Mouse (Mus musculus) mature B cell (primary cell): ENCODE data around the gene Stap2.

Experiments
- in situ Hi-C: fragments of 300-500 bp; cut with MboI; formaldehyde crosslinking; loops from 2 replicates; pipeline ENCODE4 v1.14.3; 2019

The Stap2 gene

DNA sequence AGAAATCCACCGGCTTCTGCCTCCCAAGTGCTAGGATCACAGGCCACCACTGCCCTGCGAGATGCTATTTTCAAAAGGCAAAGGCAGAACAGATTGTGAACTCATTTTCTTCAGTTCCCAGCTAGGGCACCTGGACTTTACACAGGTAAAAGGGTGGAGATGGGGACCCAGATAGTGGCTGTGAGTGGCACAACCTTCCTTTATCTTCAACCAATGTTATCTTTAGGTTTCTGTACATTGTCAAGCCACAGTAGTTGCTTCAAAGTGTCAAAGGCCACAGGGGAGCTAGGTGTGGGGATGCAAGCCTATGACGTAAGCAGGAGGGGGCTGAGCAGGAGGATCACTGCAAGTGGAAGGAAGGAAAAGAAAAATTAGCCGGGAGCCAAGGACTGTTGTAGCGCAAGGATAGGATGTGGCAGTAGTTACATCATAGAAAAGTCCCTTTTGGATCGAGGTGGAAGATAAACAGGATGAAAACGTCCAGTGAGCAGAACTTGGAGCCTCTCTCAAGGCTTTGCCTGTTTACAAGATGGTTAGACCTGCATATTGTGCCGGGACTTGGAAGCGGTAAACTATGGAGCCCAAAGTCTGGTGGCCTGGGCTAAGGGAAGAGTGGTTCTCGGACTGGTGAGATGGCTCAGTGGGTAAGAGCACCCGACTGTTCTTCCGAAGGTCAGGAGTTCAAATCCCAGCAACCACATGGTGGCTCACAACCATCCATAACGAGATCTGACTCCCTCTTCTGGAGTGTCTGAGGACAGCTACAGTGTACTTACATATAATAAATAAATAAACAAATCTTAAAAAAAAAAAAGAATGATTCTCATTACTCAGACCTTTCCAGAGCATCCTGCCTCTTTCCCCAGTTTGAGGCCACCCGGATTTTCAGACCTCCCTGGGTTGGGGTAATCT, 2.3 kb upstream of the Stap2 start:
- in situ Hi-C loops, result no loop called here

DNA sequence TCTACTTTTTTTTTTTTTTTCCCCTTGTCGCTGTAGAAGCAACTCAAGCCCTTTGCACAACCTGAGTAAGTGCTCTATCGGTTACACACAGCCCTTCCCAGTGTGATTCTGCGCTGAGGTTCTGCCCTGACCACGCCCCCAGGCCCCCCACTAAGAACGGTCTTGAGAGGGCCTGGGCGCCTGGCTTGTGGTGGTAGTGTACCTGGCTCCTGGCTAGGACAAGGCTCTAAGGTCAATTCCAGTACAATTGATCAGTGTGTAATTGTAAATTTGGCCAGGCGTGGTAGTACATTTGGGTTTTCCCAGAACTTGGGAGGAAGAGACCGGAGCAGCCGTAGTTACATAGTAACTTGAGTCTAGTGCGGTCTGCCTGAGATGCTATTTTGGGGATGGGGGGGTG, 1.6 kb upstream of the Stap2 start:
- in situ Hi-C loops, result no loop called here

DNA sequence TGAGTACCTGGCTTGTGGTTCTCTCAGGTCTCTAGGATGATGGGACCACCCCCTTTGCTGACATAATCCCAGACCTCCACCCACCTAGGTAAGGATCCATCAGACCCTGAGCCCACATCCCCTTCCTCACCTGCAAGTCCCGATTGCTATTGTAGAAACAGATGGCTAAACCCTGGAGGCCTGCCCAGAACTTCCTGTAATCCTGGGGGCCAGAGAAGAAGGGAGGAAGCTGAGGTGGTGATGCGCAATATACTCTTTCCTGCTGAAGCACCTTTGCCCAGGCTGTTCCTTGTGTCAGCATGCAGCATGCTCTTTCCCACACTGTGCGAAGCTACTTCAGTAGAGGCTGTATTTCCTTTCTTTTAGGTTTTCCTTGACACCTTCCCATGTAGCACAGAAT, 2.4 kb downstream of the Stap2 start:
- in situ Hi-C loops, result no loop called here

DNA sequence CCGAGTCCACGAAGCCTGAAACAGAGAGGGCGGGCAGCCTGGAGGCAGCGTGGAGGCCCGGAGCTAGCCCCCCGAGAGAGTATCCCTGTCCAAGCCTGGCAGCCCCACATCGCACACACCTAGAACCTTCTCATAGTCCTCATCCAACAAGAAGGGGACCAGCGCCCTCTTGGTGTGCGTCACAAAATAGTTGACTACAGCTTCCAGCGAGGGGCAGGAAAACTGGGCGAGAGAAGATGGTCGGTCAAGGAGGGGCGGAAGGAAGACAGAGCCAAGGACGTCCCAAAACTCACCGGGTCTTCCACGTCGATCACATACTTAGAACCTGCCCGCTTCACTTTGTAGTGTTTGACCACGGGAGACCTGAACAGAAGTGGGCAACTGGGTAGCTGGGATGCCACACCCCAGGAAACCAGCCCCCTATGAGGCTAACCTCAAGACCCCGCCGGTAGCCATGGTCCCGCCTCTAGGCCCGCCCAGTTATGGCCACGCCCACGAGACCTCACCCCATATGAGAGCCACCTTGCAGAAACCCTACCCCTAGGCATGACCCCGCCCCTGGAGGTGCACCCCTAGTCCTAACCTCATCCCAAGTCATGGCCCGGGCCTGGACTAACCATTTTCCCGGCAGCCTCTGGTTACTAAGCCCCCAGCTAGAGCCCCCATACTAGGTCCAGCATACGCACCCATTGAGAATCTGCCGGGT, 5.4 kb downstream of the Stap2 start:
- in situ Hi-C loops, result no loop called here

DNA sequence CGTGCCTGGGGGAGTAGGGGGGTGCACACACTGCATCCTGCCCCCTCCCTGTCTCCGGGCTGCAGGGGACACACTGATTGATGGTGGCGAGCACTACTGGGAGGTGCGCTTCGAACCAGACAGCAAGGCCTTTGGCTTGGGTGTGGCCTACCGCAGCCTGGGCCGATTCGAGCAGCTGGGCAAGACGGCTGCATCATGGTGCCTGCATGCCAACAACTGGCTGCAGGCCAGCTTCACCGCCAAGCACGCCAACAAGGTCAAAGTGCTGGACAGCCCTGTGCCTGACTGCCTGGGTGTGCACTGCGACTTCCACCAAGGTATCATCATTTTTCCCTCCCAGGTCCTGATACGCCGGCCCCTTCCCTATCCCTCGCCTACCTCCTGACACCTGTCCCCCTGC, 9.4 kb downstream of the Stap2 start:
- in situ Hi-C loops, result no loop called here

DNA sequence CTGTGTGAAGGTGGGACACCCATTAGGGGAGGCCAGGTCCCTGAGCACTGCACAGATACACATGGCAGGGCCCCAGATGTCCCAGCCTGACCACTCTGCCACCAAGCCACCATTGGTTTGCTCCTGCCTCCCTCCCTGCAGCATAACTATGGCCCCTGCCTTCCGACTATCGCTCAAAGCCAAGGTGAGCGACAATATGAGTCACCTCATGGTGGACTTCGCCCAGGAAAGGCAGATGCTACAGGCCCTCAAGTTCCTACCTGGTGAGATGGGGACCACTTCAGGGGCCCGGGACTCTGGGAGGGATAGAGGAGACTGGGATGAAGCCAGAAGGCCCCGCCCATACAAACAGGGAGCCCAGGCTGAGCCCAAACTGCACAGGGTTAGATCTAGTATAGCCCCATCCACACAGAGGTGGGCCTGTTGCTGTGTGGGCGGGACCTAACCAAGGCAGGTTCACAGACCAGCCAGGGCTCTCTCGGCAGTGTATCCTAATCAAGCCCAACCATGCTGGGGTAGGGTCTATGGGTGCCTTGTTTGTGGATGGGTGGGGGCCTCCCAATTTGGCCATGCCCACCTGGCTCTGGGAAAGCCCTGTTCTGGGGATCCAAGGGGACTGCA, 15.0 kb downstream of the Stap2 start:
- in situ Hi-C loops, result no loop called here

DNA sequence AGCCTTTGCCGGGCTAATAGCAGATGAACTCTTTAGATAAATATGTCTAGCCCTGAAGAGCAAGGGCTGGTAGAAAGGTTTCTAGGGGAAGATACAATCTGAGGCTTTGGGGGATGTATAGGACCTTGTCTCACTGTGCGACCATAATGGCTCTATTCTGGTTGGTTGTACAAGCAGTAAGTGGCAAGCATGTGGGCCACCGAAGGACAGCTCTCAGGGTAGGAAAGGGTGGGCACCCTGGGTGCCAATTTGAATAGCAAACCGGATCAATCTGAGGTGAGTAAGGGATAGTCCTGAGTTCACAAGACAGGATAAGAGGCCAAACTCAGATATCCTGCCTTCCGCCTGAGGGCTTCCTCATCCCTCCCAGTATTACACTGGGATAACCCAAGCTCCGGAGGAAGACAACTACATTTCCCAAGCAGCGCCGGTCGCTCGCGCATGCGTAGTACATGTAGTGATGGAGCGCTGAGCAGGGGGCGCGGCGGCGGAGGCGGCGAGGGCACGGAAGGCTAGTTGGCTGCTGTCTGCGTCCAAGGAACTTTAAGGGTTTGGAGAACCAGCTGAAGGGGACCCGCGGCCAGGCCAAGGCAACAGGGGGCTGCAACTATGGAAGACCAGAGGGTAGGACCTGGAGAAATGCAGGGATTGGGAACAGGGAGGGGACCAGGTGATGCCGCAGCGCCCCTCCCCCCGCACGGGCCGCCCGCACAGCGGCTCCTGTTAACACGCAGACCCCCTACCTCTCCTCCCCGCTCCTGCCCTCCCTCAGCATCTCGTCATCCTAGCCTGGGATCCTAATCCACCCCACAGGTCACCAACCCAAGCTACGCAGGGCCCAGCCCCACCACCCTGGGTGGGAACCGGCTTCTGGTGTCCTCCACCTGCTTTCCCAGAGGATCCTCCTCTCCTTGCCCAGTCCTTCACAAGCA, 19.1 kb downstream of the Stap2 start, which contains the start of gene Fsd1:
Gene Fsd1 (plus strand): TSS at position 480 of the 932 bp plus-strand sequence.
- in situ Hi-C loops, result no loop called here

DNA sequence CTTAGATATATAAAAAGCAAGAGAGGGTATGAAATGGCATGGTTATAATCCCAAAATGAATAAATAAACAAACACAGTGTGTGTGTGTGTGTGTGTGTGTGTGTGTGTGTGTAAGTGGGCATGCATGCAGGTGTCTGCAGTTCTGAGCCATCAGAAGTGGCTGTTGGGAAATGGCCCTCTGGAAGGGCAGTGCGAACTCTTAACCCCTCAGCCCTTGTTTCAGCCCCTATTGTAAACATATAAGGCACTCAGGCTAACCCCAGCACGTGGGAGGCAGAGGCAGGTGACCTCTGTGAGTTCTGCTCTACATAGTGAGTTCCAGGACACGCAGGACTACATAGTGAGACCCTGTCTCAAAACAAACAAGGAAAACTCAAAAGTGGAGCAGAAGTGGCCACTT, 28.1 kb downstream of the Stap2 start:
- in situ Hi-C loops, result no loop called here

DNA sequence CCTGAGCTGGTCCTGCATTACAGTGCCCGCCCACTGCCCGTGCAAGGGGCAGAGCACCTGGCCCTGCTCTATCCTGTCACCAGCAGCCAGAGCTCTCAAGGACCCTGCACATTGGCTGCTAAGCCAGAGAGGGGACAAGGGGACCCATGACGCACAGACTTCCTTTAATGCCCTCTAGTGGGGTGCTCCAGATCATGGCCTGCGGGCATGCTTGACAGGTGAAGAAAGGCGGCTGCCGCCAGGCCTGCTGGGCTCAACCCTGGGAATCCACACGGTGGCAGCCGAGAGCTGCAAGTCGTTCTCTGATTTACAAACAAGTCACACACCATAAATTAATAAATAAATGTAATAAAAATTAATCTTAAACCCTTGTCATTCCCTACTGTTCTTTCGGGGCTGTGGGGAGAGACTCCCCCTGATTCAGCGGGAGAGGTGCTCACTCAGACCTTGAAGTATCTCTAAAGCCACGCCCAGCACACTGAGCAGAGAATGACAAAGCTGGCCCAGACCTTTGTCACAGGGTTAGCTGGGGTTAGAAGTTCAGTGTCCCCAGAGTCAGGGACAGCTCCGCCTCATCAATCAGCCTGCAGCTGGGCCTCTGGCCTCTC, 29.0 kb downstream of the Stap2 start:
- in situ Hi-C loops, result no loop called here

DNA sequence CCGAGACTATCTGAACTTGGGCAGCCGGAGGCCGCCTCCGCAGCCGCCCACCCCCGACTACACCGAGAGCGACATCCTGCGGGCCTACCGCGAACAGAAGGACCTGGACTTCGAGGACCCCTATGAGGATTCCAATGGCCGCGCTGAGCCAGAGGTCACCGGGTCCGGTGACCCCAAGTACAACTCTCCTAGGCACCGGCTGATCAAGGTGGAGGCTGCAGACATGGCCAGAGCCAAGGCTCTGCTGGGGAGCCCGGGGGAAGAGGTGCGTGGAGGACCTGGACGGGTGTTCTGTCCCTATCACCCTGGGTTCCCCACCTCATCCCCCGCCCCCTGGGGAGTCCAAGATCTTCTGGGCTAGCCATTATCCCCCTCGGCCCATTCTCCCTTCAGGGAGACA, 33.9 kb downstream of the Stap2 start:
- in situ Hi-C loops, result loop anchor here (25.0 kb wide), 1 partner anchor 259 kb away; the partner anchor contains the start of gene Pot1b

DNA sequence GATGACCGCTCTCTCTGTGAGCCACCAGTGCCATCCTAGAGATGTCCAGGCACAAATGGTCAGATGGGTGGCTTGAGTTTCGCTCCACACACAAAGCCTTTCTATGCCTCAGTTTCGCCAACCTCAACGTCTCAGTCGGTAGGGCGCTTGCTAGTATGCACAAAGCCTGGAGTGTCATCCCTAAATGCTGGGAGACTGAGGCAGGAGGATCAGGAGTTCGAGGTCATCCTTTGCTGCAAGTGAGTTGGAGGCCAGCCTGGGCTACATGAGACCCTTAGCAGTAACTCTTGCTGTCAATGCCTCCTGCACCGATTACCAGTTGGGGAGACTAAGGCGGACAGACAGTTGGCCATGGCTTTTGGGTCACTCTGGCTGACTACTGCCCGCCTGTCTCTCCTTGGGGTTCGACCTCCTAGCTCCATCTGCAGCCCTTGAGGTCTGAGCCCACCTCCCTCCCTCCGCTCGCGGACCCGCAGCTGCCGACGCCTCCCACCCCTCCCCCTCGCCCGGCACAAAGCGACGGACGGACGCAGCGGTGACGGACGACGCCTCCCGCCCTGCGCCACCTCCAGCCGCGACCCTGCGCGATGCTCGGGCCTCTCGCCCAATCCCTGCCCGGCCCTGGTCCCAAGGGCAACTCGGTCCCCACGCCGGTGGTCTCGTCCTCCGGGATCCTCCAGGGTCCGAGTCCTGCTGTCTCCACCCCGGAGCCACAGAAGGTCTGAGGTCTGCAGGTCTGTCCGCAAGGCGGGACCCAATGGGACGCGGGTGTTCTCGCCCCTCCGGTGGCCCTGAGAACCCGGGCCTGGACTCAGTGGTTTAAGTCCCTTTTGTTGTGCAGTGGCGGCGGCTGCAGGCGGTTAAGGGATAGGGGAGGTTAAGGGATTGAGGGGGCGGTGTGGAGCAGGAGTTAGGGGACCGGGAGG, 35.2 kb downstream of the Stap2 start, which contains the start of gene Shd:
Gene Shd (plus strand): TSS at position 502 of the 926 bp plus-strand sequence.
- in situ Hi-C loops, result loop anchor here (25.0 kb wide), 1 partner anchor 258 kb away; the partner anchor contains the start of gene Pot1b

DNA sequence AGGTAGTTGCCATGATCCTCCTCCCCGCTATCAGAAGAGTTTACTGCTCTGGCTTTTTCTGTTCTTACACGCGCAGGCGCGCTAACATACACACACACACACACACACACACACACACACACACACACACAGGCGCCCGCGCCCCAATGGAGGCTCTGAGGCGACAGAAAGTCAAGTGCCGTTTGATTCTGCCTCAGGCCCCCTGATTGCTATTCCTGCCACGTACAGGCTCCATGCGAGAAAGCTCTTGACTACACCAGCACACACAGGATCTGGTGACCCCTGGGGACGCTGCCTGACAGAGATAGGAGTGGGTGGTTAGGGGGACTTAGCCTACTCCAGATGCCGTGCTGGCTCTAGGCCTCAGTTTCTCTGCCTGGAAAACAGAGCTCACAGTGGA, 35.8 kb downstream of the Stap2 start:
- in situ Hi-C loops, result loop anchor here (25.0 kb wide), 1 partner anchor 257 kb away; the partner anchor contains the start of gene Pot1b

DNA sequence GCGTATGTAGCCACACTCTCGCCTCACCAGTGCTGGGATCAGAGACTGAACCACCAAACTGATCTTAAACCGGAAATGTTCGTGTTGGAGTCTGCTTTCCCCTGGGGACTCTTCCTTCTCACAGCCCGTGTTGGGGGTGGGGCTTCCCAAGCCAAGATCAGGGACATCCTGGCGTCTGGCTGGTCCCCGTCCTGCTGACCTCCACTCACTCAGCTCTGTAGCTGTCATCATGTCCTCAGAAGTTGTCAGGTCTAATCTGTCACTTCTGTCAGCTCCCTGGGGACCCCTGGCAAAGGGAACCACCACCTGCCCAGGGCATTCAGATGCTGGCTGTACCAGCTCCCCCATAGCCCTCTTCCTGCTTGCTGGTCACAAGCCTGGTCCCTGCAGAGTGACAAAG, 37.2 kb downstream of the Stap2 start:
- in situ Hi-C loops, result loop anchor here (25.0 kb wide), 1 partner anchor 256 kb away; the partner anchor contains the start of gene Pot1b

DNA sequence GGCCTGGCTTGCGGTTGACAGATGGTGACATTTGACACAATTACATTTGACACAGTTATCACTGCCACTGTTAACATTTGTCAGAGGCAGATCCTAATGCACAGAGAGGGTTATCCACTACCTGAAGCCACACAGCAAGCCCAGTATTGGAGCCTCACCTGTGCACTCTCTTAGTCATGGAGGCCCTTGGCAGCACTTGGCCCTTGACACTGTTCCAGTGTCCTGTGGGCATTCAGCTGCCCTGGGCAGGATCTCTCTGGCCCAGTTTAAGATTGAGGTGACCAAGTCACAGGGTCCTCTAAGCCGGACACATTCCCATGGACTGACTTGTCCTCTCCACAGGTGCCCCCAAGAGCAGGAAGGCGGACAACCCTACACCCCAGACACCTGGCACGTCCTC, 38.2 kb downstream of the Stap2 start:
- in situ Hi-C loops, result loop anchor here (25.0 kb wide), 1 partner anchor 255 kb away; the partner anchor contains the start of gene Pot1b

DNA sequence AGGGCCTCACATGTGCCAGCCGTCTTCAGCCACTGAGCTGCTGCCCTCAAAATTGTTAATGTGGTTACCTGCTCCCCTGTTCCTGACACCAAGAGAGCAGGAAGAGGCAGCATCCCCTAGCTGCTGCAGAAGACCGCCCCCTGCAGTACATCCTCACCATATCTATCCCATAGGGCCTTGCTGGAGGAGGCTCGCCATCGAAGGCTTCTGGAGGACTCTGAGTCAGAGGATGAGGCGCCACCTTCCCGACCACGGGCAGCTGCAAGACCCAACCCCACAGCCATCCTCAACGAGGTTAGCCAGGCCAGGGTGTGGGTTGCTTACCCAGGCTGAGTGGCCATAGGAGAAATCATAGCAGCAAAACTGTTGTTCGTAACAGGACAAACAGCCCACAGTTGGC, 40.4 kb downstream of the Stap2 start:
- in situ Hi-C loops, result loop anchor here (25.0 kb wide), 1 partner anchor 253 kb away; the partner anchor contains the start of gene Pot1b

DNA sequence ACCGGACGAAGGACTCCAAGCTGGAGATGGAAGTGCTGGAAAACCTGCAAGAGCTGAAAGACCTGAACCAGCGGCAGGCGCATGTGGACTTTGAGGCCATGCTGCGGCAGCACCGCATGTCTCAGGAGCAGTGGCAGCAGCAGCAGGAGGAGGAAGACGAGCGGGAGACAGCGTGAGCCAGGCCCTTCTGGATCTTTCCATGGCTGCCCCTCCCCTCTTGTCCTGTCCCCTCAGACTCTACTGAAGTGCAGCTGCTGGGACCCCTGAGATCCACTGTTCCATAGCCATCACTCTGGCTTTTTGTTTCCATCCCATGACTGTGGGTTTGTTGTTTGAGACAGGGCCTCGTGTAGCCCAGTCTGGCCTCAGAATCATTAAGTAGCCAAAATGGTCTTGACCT, 40.9 kb downstream of the Stap2 start:
- in situ Hi-C loops, result loop anchor here (25.0 kb wide), 1 partner anchor 252 kb away; the partner anchor contains the start of gene Pot1b

DNA sequence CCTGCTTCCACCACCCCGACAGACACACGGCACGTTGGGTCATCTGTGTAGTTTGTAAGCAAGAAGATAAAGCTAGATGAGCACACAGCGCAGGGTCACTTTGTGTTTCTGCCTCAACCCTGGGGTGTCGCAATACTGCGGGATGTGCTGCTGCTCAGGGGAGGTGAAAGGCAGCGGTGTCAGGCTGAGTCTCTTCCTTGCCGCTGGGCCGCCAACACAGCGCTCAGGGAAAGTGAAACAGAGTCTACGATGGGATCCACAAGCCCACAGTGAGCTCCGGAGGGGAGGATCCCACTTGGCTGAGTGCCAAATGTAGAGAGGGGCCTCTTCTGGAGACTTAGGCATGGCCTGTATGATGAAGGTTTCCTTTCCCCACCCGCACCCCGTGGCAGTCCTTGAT, 42.2 kb downstream of the Stap2 start:
- in situ Hi-C loops, result loop anchor here (25.0 kb wide), 1 partner anchor 251 kb away; the partner anchor contains the start of gene Pot1b

DNA sequence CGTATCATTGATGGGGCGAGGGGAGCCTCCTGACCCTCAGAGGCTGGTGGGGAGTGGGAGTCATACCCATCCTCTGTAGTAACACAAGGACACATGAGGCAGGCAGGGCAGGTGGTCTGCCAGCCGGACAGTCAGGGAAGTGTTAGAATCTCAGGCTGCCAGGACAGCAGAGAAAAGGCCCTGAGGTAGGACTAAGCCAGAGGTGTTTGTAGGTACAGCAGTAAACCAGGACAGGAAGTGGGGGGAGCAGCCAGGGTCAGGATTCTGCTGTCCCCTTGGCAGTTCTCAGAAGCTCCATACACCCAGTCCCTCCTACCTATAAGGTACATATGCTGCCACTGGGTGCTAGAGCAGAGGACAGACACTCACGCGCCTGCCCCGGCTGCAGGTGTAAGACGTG, 43.8 kb downstream of the Stap2 start:
- in situ Hi-C loops, result loop anchor here (25.0 kb wide), 1 partner anchor 249 kb away; the partner anchor contains the start of gene Pot1b

DNA sequence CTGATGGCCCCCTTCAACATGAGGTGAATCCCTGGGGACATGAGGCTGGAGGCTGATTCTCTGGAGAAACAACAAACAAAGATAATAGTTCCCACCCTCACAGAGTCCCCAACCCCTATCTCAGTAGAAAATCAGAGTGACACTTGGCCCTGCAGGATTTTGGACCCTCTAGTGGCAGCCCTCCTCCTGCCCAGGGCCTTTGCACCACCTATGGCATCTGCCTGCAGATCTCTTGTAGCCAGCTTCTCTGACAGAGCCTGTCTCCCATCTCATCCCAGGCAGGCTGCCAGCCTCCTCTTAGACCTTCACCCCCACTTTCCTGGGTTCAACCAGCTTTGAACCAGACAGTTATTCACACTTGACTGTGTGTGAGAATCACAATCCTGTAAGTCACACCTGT, 44.6 kb downstream of the Stap2 start:
- in situ Hi-C loops, result loop anchor here (25.0 kb wide), 1 partner anchor 248 kb away; the partner anchor contains the start of gene Pot1b
